Mouse (Mus musculus): Measurements from ENCODE around the gene Prex1.
A peak's percentile ranks its signal among the peaks of the same experiment; 100 is the strongest.

Prex1 gene

DNA sequence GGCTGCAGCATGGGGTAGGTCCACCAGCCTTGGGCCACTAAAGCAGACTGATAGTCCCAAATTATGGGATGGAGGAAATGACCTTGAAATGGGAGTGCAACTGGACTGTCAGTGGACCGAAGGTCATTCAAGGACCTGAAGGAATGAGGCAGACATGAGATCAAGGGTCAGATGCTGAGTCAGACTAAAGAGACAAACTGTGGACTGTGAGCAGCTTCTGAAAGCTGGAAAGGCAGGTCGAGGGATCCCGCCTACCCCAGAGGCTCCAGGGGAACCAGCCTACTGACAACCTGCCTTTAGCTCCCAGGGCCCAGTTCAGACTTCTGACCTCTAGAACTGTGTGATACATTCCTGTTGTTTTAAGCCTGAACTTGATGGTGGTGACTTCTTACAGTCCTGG is 55.3 kb downstream of the Prex1 start:
- DNase-seq, result no peak

DNA sequence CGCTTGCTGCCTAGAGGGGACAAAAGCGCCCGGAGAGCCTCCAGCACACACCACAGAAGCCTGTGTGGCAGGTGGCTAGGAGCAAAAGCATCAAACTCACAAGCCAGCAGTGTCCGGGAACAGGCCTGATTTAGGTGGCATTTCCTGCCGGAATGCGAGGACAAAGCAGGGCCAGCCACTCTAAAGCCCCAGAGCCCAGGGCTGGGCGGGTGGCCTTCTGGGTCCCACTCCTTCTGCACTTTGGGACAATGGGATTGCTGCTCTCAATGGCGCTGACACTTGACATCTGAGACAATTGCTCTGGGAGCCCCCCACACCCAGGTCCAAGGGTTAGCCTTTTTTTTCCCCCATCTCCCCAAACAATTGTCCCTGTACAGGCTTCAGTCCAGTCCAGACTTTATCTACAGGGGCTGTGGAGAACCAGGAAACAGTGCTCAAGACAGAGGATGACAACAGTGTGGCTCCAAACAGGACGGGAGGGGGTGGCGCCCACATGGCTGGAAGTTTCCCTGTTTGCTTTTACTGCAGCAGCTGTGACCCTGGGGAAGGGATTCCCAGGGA is 56.1 kb downstream of the Prex1 start:
- DNase-seq, result no peak

DNA sequence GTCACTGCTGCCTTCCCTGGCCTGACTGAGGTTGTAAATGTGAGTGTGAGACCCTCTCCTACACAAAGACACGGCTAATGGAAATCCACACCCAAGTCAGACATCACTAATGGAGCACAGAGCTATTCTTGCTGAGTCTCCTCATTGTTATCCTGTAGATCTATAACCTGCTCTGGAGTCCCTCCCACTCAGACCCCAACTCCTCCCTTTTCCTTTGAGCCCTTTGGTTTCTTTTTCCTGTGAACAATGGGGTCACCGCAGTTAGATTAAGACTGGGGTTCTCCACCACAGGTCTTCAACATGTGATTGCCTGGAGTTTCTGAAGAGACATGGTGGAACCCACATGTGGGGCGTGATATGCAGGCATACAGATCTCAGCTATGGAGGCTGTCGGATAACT is 57.0 kb downstream of the Prex1 start:
- no peak for DNase-seq

DNA sequence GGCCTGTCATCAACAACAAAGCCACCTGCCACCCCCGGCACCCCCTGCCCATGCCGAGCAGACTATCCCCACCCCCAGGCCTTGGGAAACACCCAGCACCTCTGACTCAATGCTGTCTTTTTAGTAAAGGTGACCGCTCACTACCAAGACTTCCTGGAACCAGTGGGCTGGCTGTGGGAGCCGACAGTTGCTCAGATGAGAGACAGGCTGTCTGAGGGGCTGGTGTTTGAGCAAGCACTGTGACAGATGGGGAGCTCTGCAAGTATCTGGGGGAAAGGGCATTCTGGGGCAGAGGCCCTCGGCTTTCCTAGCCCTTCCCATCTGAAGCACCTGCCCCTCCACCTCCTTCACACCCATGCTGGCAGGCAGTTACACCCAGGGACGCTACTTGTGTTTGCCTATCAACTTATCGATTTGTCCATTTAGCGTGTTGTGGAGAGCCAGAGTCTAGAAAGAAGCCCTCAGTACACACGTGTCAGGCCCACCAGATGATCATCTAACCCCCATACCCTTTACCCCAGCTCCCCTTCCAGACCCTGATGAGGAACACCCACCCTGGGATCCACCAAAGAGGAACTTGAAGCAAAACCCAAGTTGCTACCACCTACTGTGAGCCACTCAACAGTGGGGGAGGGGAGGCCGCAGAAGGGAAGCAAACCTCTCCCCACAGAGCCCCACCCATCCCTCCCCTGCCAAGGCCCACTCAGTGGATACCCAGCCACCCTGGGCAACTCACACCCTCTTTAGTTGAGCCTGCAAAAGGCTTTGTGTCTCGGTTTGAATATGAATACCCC is 57.7 kb downstream of the Prex1 start:
- DNase-seq, result no peak

DNA sequence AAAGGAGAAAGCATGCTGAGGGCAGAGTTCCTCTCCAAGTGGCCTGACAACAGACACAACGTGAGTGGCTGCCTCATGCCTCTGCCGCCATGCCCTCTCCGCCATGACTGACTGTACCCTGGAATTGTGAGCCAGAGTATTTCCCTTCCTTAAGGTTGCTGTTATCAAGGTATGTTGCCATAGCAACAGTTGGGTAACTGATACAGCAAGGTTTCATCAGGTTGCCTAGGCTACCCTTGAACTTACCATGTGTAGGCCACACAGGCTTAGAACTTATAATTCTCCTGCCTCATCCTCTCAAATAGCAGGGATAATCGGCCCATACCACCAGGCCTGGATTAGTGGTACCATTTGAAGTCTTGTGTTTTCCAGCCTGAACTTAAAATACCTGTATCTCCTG is 58.3 kb downstream of the Prex1 start:
- no peak for DNase-seq

DNA sequence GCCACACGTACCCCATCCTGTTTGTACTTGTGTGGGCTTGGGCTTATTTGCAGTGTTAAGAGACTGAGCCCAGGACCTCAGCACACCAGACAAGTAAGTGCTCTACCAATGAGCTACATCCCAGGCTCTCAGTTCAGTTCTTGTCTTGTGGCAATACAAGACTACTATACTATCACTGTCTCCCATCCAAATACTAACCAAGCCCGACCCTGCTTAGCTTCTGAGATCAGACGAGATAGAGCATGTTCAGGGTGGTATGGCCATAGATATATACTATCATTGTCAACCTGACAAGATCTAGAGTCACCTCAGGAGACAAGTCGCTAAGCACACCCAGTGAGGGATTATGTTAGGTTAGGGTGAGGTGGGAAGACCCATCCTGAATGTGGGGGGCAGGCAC is 58.8 kb downstream of the Prex1 start:
- no peak for DNase-seq

DNA sequence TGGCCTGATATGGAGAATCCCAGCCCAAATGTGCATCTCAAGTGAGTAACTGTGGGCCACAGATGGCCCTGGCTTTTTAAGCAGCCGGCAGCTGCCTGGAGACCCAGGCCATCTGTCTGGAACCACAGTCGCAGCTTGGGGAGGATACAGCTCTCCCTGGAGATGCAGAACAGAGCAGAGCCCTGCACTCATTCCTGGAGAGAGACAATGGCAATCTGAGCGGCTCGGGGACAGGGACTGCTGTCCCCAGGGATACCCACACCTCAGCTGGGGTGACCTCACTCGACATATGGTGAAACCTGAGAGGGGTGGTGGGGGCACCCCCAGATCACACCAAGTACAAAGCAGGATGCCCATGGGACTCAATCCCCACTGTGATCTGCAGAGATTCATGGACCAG is 60.1 kb downstream of the Prex1 start:
- no peak for DNase-seq

DNA sequence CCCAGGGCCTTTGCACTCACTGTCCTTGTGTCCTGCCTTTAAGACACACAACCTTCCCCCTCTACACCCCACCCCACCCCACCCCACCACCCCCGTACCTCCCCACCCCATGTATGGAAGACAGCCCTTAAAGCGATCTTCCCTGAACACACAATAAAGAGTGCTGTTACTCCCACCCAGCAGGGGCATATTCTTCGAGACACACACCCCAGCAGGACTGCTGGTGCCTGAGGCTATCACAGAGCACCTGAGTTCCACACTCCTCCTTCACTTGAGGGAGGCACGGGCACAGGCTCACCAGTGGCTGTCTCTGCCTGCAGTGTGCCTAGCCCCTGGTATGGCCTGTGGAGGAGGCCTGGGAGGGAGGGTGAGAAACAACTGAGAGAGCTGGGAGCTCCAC is 61.0 kb downstream of the Prex1 start:
- DNase-seq, result no peak

DNA sequence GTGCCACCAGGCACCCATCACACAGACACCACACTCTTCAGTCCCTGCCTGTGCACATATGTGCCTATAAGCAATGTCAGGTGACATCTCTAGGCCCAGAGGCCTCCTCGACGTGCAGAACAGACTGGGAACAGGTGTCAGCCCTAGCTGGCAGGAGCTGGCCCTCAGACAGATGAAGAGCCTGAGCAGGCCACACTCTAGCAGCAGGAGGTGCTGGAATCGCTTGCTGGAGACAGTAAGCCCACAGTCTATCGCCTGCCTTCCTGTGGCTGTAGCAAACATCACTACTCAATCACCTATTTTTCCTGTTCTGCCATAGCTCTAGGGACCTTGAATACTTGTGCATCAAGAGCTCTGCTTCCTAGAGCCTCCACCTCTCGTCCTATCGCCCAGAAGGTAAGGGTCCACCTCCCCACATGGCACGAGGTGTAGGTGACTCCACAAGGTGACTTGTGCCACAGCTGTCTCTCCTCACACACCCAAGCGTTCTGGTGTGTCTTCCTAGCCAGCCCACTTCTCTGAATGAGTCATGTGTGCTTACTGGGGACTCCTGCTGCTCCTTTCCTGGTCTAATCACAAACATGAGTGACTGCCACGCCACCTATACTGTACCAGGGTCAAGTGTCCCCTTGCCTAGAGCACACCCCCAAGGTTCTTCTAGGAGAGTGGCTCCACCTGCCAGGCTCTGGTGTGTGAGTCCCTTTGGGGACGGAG is 62.2 kb downstream of the Prex1 start:
- DNase-seq, result no peak

DNA sequence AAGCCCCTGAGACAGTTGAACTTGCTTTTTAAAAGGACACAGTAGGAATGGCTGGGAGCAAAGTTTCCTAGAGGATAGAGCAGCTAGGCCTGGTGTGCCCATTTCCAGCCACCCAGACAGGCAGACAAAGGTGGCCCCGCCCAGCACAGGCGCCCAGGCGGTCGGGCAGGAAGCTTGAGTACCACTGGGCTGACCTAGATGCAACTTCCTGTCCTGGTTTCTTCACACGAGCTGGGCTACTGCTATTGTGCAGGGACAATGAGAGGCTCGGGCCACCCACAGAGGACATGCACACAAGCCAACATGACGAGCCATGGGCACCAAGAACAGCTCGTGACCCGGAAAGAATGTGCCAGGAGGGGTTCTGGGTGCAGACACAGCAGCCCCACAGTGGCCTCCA is 63.2 kb downstream of the Prex1 start:
- peak; percentile 41 for DNase-seq

DNA sequence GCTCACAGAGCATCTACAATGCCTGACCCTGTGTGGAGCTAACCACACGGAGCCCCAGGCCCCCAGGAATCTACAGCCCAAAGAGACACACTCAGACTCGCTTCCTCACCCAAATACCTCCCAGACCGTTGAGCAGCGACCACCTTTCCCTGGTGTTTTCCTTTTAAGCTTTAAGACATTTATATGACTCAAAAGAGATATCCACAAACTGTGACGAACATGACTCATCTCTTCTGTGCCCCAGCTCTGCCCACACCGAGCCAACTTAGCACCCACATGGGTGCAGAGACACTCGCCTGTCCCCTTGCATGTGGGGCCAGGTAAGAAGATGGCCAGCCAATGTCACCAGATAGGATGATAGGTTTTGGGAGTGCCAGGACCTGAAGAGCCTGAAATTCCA is 66.4 kb downstream of the Prex1 start:
- no peak for DNase-seq

DNA sequence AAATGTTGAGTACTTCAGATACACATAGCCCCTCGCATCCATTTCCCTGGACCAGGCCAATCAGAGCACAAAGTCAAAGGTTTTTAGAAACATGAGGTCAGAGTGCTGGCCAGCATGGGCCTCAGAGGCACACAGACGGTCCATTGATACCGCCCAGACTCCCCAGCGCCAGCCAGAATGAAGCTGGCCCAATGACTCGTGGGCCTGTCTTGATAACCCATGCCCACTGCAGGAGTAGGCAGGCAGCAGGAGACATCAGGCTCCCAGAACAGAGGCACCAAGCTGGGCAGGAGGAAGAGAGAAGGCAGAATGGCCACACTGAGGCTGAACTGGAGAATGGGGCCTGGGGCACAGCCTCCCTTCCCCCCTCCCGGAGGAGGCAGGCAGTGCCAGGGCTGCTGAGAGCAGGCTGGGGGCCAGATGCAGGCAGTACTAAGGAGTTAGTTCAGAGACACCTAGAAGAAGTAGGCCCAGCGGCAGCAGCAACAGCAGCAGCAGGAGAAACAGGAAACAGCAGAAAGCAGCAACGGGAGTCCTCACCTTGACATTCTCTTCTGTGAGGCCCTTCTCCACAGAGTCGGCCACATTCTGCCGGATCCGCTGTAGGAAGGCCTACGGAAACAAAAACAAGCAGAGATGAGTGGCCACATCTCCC is 67.1 kb downstream of the Prex1 start:
- DNase-seq, result no peak

DNA sequence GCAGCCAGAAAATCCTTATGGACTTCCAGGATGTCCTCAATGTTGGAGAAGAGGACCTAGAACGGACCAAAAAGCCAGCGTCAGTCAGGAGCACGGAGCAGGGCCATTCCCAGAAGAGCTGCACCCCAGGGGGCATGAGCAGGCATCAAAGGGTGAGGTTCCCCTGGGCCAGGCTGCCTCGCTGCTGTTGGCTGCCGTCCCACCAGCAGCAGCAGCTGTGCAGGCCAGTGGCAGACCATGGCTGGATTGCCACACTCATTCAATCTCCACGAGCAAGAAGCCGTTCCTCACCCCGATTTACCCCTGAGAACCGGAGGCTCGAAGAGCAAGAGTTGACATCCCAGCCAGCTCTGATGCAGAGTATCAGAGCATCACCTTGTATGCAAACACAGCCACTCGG is 68.8 kb downstream of the Prex1 start:
- no peak for DNase-seq

DNA sequence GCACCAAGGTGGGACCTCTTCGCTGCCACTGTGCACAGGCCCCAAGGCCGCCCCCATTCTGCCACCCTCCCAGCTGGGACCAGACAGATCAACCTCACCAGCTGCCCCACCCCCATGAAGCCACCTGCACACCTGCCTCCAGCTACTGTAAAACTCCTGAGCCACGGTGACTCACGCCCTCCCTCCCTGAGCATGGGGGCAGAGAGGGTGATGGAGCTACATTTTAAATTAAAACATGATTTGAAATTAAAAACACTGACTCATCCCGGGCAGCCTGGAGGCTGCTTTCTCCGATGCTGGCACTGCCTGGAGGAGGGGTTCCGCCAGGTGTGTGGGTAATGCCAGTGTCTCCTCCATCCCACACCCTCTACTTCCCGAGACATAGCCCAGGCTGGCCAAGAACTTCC is 71.0 kb downstream of the Prex1 start:
- no peak for DNase-seq

DNA sequence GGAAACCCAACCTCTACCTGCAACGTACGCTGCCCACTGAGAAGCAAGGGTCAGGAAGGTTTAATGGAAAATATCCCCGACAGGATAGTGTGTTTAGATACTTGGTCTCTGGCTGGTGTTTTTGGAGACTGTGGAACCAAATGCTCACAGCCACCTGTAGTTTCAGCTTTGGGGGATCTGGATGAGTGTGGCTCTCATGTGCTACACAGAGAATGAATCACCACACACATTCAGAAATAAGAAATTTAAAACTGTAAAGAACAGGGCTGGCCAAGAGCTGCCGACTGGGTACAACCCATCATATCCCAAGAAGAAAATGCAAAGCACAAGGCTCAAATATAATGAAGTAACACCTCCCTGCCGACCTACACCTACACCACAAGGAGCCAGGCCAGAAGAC is 73.9 kb downstream of the Prex1 start:
- no peak for DNase-seq

DNA sequence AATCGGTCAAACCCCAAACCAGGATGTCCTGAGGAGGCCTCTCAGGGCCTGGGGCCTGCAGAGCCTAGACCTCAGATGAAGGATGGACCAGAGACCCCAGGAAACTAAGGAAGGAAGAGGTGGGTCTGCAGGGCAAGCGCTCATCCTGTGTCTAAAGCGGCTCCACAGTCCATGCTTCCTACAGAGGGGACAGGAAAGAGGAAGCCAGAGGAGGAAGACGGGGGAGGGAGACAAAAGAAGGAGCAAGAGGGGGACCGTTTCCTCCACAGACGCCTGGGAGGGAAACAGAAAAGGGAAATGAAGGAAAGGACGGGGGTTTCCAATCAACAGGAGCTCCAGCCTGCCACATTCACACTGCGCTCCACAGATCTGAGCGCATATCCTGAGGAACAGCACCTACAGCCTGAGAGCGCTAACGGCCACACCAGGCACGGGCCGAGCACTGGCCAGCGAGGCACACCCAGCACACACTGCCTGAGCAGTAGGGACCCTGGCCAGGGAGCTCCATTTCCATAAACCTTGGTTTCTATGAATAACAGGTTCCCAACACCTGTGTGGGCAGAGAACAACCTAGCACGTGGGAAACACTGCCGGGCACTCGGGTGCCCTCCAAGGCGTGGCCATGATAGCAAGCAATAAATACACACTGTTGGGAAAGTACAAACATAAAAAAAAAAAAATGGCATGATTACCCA is 74.5 kb downstream of the Prex1 start:
- DNase-seq, result no peak

DNA sequence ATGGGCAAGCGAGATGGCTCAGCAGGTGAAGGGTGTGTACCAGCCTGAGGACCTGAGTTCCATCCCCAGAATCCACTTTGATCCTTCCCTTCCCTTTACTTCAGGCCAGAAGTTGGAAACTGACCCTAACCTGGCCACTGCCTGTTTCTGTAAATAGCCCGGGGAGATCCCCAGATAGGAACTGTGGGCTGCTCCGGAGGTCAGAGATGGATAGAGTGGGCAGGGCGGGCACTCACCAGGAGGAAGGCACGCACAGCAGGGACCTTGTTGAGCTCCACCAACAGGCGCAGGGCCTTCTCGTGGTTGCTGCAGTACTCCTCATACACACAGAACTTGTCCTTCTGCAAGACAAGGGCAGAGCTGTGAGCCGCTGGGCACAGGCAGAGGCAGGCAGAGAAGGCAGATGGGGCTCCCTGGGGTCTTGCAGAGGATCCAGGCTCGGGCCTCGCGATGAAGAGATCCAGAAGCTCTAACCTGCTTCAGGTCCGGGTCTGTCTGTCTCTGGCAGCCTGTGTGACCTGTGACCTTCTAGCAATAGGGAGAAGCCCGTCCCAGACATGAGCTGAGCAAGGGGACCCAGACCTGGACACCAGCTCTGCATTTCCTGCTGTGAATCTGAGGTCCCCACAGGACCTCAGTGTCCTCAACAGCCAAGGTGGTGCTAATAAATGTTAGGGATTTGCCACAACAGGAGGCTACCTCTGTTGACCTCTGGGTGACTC is 75.4 kb downstream of the Prex1 start:
- DNase-seq, result no peak

DNA sequence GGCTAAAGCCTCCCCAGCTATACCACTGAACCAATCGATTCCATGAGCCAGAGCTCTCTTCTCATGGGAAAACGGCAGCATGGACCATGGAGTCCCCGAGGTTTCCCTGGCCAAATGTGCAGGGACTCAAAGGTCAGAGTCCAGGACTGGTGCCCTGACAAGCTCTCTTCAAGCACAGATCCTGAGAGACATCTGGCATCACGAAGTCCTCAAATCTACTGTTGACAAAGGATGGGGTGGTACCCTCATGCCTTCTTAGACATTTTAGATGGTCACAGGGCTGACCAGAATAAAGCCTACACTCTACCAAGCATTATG is 76.0 kb downstream of the Prex1 start:
- no peak for DNase-seq

DNA sequence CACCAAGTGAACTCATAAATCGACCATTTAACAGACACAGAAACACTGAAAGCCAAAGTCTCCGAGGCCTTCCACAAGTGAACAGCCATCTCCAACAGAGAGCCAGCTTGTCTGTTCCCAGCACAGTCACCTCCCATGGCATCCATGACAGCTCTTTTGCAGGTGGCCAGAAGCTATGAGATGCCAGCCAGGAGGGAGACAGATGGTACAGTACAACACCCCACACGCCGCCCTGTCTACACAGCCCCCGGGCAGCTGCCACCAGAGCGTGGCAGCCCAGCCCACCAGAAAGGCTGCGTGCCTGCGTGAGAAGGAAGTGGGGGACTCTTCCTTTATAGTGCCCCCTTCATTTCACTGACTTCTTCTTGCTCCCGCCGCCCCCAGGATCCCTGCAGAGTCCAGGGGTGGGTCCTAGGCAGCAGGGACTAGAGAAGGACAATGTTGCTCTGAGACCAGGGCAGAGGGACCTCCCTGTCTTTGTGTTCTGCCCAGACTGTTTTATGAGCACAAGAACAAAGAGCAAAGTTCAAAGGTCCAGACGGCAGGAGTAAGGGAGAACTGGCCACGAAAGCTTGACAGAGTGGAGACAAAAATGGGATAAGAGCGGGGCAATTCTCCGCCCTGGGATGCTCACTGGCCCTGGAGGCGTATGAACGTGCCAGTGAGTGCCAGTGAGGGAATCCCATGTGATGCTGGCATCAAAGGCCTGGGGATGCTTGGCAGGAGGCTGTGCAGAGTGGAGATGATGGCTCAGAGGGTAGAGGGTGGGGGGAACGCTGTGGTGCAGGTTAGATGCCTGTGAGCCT is 76.6 kb downstream of the Prex1 start:
- peak; percentile 82 for DNase-seq

DNA sequence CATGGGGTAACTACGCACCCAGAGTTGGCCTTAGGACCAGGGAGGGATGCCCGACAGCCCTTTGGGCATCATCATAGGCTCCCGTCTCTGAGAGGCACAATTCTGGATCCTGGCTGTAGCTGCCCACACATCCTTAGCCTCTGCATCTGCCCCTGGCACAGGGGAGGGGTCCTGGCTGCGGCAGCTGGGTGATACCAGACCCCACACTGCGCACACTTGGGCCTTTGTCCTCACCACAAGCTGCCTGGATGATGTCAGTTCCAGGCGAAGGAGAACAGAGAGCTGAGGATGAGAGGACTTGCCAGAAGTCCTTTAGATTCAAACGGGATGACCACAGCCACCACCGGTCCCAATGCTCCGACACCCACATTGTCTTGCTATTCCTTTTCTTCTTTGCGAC is 78.1 kb downstream of the Prex1 start:
- DNase-seq, result peak; percentile 42

DNA sequence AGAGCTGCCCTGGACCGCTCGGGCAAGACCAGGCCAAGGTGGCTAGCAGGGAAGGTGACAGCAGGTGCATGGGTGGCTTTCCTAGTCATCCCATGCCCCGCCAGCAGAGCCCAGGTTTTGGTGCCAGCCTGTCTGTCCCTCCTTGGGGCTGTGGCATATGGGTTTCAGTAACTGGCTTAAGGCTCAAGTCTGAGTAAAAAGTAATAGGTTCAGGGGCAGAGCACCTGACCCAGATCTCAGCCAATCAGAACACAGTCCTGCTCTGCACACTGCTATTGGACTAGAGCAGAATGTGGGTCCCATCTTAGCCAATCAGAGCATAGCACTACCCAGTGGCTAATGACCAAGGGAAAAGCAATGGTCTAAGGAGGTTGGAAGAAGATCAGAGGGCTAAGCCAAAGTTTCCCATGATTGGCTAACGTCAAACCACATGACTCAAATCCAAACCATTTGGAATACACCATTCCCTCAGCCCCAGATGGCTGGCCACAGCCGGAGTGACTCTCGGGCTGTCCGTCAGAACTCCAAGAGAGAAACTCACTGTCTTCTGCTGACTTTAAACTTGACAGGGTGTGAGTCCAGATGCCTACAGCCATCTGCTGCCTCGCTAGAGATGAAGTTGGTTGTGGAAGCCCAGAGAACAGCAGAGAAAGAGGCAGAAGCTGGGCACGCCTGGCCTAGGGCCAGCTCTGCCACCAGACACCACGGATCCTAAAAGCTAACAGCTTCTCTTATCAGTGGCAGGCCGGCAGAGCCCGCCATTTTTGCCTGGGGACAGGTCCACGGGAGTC is 80.9 kb downstream of the Prex1 start:
- DNase-seq, result peak; percentile 91
